Mouse (Mus musculus) adrenal gland, postnatal 36 days (tissue): ENCODE measurements around the gene Acadsb. TPM values are rescaled to one million over a fixed set of nuclear protein-coding genes. Genes with fewer than 3 reads are reported as not detected.
"Not testable (repeated sequence)": the region's sequence is repeated elsewhere in the genome, so short reads cannot be mapped to it uniquely, and the experiment has no call there.

Experiments used
- DNase-seq, 2 experiments: peaks; one replicate each; pipeline ENCODE4 v3.0.0; 2021; ENCODE audit warnings: mixed read lengths in 1 of 2
- long read RNA-seq, 2 experiments: library from polyadenylated mRNA; stranded (forward); transcript quantifications; one replicate each; pipeline ENCODE4 v2.0.0; 2021; ENCODE audit warnings: borderline sequencing depth in 2 of 2
- total RNA-seq, 2 experiments: library from RNA; stranded (reverse); gene quantifications; 2 replicates each; pipeline ENCODE4 v1.2.3; 2021

Acadsb gene
- total RNA-seq: 100 to 1,000 TPM; 240 to 608 TPM
- long read RNA-seq, experiment 1, full-length matches to known transcripts: 27 of 42 reads
- long read RNA-seq, experiment 1, partial matches to known transcripts: 6 of 42 reads
- long read RNA-seq, experiment 1, other reads (novel, unspliced or antisense): 9 of 42 reads
- long read RNA-seq, experiment 2, full-length matches to known transcripts: 14 of 16 reads
- long read RNA-seq, experiment 2, partial matches to known transcripts: 1 of 16 reads
- long read RNA-seq, experiment 2, other reads (novel, unspliced or antisense): 1 of 16 reads

- peak; percentile 99 to 100 for DNase-seq
Measured at GRCm38 (mm10) chr7:131410416-131411058, at the start of gene Acadsb, which contains the start of gene Ikzf5. Gene Acadsb (plus strand): TSS chr7:131410601. Gene Ikzf5 (minus strand): TSS chr7:131410521.

- no peak for DNase-seq
Measured at GRCm38 (mm10) chr7:131362269-131362614, 48.2 kb upstream of the Acadsb start.

- DNase-seq: peak; percentile 96
Measured at GRCm38 (mm10) chr7:131362615-131363300, 47.6 kb upstream of the Acadsb start, which contains the start of gene 2310057M21Rik. Gene 2310057M21Rik (minus strand): TSS chr7:131362759.

GRCm38 (mm10) chr7:131364131-131364530, 46.3 kb upstream of the Acadsb start:
- DNase-seq: no peak

GRCm38 (mm10) chr7:131370648-131371469, 39.5 kb upstream of the Acadsb start, which contains the start of gene Pstk:
Gene Pstk (plus strand): TSS chr7:131371141.
- peak; percentile 93 to 94 for DNase-seq

GRCm38 (mm10) chr7:131371470-131371860, 38.9 kb upstream of the Acadsb start:
- DNase-seq: no peak

GRCm38 (mm10) chr7:131371880-131372651, 38.3 kb upstream of the Acadsb start:
- no peak for DNase-seq

- not testable (repeated sequence) for DNase-seq
Measured at GRCm38 (mm10) chr7:131391761-131392160, 18.6 kb upstream of the Acadsb start.

GRCm38 (mm10) chr7:131409321-131409987, 947 bp upstream of the Acadsb start:
- DNase-seq: peak in 1 of 2 experiments; percentile 7

GRCm38 (mm10) chr7:131409988-131410385, 414 bp upstream of the Acadsb start:
- no peak for DNase-seq

GRCm38 (mm10) chr7:131411221-131411940, 980 bp downstream of the Acadsb start:
- peak; percentile 29 to 36 for DNase-seq

GRCm38 (mm10) chr7:131411941-131412270, 1.5 kb downstream of the Acadsb start:
- no peak for DNase-seq

- DNase-seq: not testable (repeated sequence)
Measured at GRCm38 (mm10) chr7:131416742-131417141, 6.3 kb downstream of the Acadsb start.

GRCm38 (mm10) chr7:131417605-131418004, 7.2 kb downstream of the Acadsb start:
- no peak for DNase-seq

- DNase-seq: no peak
Measured at GRCm38 (mm10) chr7:131424912-131425311, 14.5 kb downstream of the Acadsb start.

- peak; percentile 6 to 35 for DNase-seq
Measured at GRCm38 (mm10) chr7:131427331-131427730, 16.9 kb downstream of the Acadsb start.

GRCm38 (mm10) chr7:131432244-131432643, 21.8 kb downstream of the Acadsb start:
- DNase-seq: peak in 1 of 2 experiments; percentile 32

- no peak for DNase-seq
Measured at GRCm38 (mm10) chr7:131434276-131434675, 23.9 kb downstream of the Acadsb start.

GRCm38 (mm10) chr7:131437051-131437450, 26.6 kb downstream of the Acadsb start:
- DNase-seq: no peak

GRCm38 (mm10) chr7:131456714-131457113, 46.3 kb downstream of the Acadsb start:
- no peak for DNase-seq
